Mouse (Mus musculus) CH12.LX (cell line): ENCODE measurements around the gene Rnf43. TPM values are rescaled to one million over a fixed set of nuclear protein-coding genes. Genes with fewer than 3 reads are reported as not detected.

ENCODE experiments used
- DNase-seq: peaks from one replicate; pipeline ENCODE4 v3.0.0-alpha.2; 2013; ENCODE audit errors: extremely low read depth
- H3K27ac ChIP-seq: 2 replicates; pipeline ENCODE4 v1.5.1; 2012; ENCODE audit warnings: low read depth, mild to moderate bottlenecking, control low read depth, moderate library complexity; ENCODE audit not compliant: insufficient read depth
- H3K27me3 ChIP-seq: replicated peaks from 2 replicates; pipeline ENCODE3; 2012; ENCODE audit warnings: inconsistent platforms
- H3K36me3 ChIP-seq, 2 experiments: replicated peaks in 1 of 2; 2 replicates each; pipeline versions ENCODE3 to v1.6.1; 2012; ENCODE audit warnings: inconsistent platforms in 1 of 2, low read length in 1 of 2, mild to moderate bottlenecking in 1 of 2, mixed read lengths in 1 of 2, moderate library complexity in 1 of 2; ENCODE audit not compliant: control insufficient read depth in 1 of 2, insufficient read depth in 1 of 2
- H3K4me1 ChIP-seq, 2 experiments: 2 replicates each; pipeline ENCODE4 v1.6.1; 2012; ENCODE audit warnings: inconsistent platforms in 1 of 2, moderate library complexity in 1 of 2; ENCODE audit not compliant: insufficient read depth in 2 of 2, control insufficient read depth in 1 of 2
- H3K4me2 ChIP-seq: 2 replicates; pipeline ENCODE4 v1.6.1; 2012; ENCODE audit warnings: low read depth, mild to moderate bottlenecking, control low read depth; ENCODE audit not compliant: poor library complexity, insufficient read depth, severe bottlenecking
- H3K4me3 ChIP-seq, 3 experiments: fragments of 150-350 bp in 1 of 3; sonication (generic) in 1 of 3; replicated peaks in 1 of 3; 2 replicates each; pipeline versions ENCODE3 to v1.5.1; 2011 to 2012; ENCODE audit warnings: low read depth in 2 of 3, low read length in 2 of 3, mild to moderate bottlenecking in 2 of 3, moderate library complexity in 2 of 3, control low read depth in 1 of 3, improper control_type of control experiment in 1 of 3, inconsistent platforms in 1 of 3, mixed read lengths in 1 of 3; ENCODE audit not compliant: poor library complexity in 1 of 3
- H3K79me2 ChIP-seq: replicated peaks from 2 replicates; pipeline ENCODE4 v1.6.1; 2012; ENCODE audit warnings: mild to moderate bottlenecking, moderate library complexity; ENCODE audit not compliant: control insufficient read depth, poor library complexity, insufficient read depth, severe bottlenecking; ENCODE audit errors: extremely low read depth
- H3K9ac ChIP-seq: 2 replicates; pipeline ENCODE4 v1.6.1; 2012; ENCODE audit warnings: low read depth, mild to moderate bottlenecking, control low read depth, moderate library complexity; ENCODE audit not compliant: insufficient read depth
- H3K9me3 ChIP-seq: replicated peaks from 2 replicates; pipeline ENCODE3; 2012; ENCODE audit warnings: low read length, inconsistent platforms, mixed read lengths
- BHLHE40 ChIP-seq: IDR thresholded peaks from 2 replicates; pipeline ENCODE4 v1.6.1; 2011; ENCODE audit warnings: mild to moderate bottlenecking, low read depth, low read length, improper control_type of control experiment
- CHD1 ChIP-seq: IDR thresholded peaks from 2 replicates; pipeline ENCODE4 v1.6.1; 2012; ENCODE audit warnings: low read depth, low read length, improper control_type of control experiment, inconsistent platforms
- CHD2 ChIP-seq: IDR thresholded peaks from 2 replicates; pipeline ENCODE4 v1.6.1; 2011; ENCODE audit warnings: low read length, improper control_type of control experiment
- CTCF ChIP-seq, 2 experiments: IDR thresholded peaks in 1 of 2; conservative IDR thresholded peaks in 1 of 2; 2 replicates each; pipeline ENCODE4 v1.5.1; 2011 to 2012; ENCODE audit warnings: low read depth in 2 of 2, low read length in 2 of 2, improper control_type of control experiment in 1 of 2, inconsistent platforms in 1 of 2, mild to moderate bottlenecking in 1 of 2, moderate library complexity in 1 of 2
- ELF1 ChIP-seq: IDR thresholded peaks from 2 replicates; pipeline ENCODE4 v1.6.1; 2014; ENCODE audit warnings: low read depth, mild to moderate bottlenecking, inconsistent platforms, low read length, improper control_type of control experiment
- EP300 ChIP-seq: IDR thresholded peaks from 2 replicates; pipeline ENCODE4 v1.6.1; 2011; ENCODE audit warnings: low read length, improper control_type of control experiment
- ETS1 ChIP-seq: conservative IDR thresholded peaks from 2 replicates; pipeline ENCODE4 v1.6.1; 2012; ENCODE audit warnings: low read depth, mild to moderate bottlenecking, inconsistent platforms, low read length, improper control_type of control experiment, moderate library complexity
- GABPA ChIP-seq: IDR thresholded peaks from 2 replicates; pipeline ENCODE4 v1.6.1; 2012; ENCODE audit warnings: low read depth, low read length, improper control_type of control experiment, inconsistent platforms; ENCODE audit not compliant: insufficient replicate concordance
- HCFC1 ChIP-seq: IDR thresholded peaks from 2 replicates; pipeline ENCODE4 v1.6.1; 2012; ENCODE audit warnings: low read depth, mild to moderate bottlenecking, inconsistent platforms, low read length, improper control_type of control experiment
- IRF4 ChIP-seq: IDR thresholded peaks from 2 replicates; pipeline ENCODE4 v1.6.1; 2014; ENCODE audit warnings: low read depth, mild to moderate bottlenecking, inconsistent platforms, low read length, improper control_type of control experiment
- JUN ChIP-seq: IDR thresholded peaks from 2 replicates; pipeline ENCODE4 v1.6.1; 2011; ENCODE audit warnings: low read depth, mild to moderate bottlenecking, low read length, improper control_type of control experiment, moderate library complexity; ENCODE audit not compliant: insufficient read depth
- JUND ChIP-seq: conservative IDR thresholded peaks from 2 replicates; pipeline ENCODE4 v1.6.1; 2011; ENCODE audit warnings: low read depth, low read length, improper control_type of control experiment
- KAT2A ChIP-seq: IDR thresholded peaks from 2 replicates; pipeline ENCODE4 v1.6.1; 2012; ENCODE audit warnings: low read length, improper control_type of control experiment, inconsistent platforms; ENCODE audit not compliant: insufficient replicate concordance
- MAFK ChIP-seq: IDR thresholded peaks from 2 replicates; pipeline ENCODE4 v1.6.1; 2011; ENCODE audit warnings: low read length, improper control_type of control experiment; ENCODE audit not compliant: insufficient replicate concordance
- MAX ChIP-seq: IDR thresholded peaks from 2 replicates; pipeline ENCODE4 v1.6.1; 2011; ENCODE audit warnings: low read length, improper control_type of control experiment
- MAZ ChIP-seq: IDR thresholded peaks from 2 replicates; pipeline ENCODE4 v1.6.1; 2012; ENCODE audit warnings: low read depth, mild to moderate bottlenecking, inconsistent platforms, low read length, improper control_type of control experiment, moderate library complexity
- MEF2A ChIP-seq: IDR thresholded peaks from 2 replicates; pipeline ENCODE4 v1.6.1; 2014; ENCODE audit warnings: low read depth, mild to moderate bottlenecking, inconsistent platforms, low read length, improper control_type of control experiment, borderline replicate concordance
- MXI1 ChIP-seq: IDR thresholded peaks from 2 replicates; pipeline ENCODE4 v1.6.1; 2011; ENCODE audit warnings: mild to moderate bottlenecking, low read depth, low read length, improper control_type of control experiment
- MYC ChIP-seq: IDR thresholded peaks from 2 replicates; pipeline ENCODE4 v1.6.1; 2011; ENCODE audit warnings: low read depth, mild to moderate bottlenecking, improper control_type of control experiment, low read length
- NELFE ChIP-seq: IDR thresholded peaks from 2 replicates; pipeline ENCODE4 v1.6.1; 2011; ENCODE audit warnings: low read depth, low read length, improper control_type of control experiment
- NRF1 ChIP-seq: IDR thresholded peaks from 2 replicates; pipeline ENCODE4 v1.6.1; 2014; ENCODE audit warnings: low read depth, mild to moderate bottlenecking, inconsistent platforms, low read length, improper control_type of control experiment, moderate library complexity
- PAX5 ChIP-seq: IDR thresholded peaks from 2 replicates; pipeline ENCODE4 v1.6.1; 2012; ENCODE audit warnings: low read length, inconsistent platforms, mixed read lengths
- POLR2A ChIP-seq: IDR thresholded peaks from 2 replicates; pipeline ENCODE4 v1.6.1; 2011; ENCODE audit warnings: low read depth, mild to moderate bottlenecking, improper control_type of control experiment, low read length
- POLR2AphosphoS2 ChIP-seq: IDR thresholded peaks from 2 replicates; pipeline ENCODE4 v1.6.1; 2011; ENCODE audit warnings: low read depth, low read length, improper control_type of control experiment
- RAD21 ChIP-seq: IDR thresholded peaks from 2 replicates; pipeline ENCODE4 v1.6.1; 2011; ENCODE audit warnings: low read depth, mild to moderate bottlenecking, low read length, improper control_type of control experiment, moderate library complexity
- RCOR1 ChIP-seq: conservative IDR thresholded peaks from 2 replicates; pipeline ENCODE4 v1.6.1; 2012; ENCODE audit warnings: low read depth, mild to moderate bottlenecking, inconsistent platforms, low read length, improper control_type of control experiment
- SIN3A ChIP-seq: IDR thresholded peaks from 2 replicates; pipeline ENCODE4 v1.6.1; 2012; ENCODE audit warnings: low read length, improper control_type of control experiment, inconsistent platforms
- SMC3 ChIP-seq: IDR thresholded peaks from 2 replicates; pipeline ENCODE4 v1.6.1; 2011; ENCODE audit warnings: low read depth, low read length, improper control_type of control experiment
- TBP ChIP-seq: conservative IDR thresholded peaks from 2 replicates; pipeline ENCODE4 v1.6.1; 2011; ENCODE audit warnings: low read depth, low read length, improper control_type of control experiment
- TCF12 ChIP-seq: IDR thresholded peaks from 2 replicates; pipeline ENCODE4 v1.6.1; 2014; ENCODE audit warnings: low read depth, mild to moderate bottlenecking, inconsistent platforms, low read length, improper control_type of control experiment
- UBTF ChIP-seq: IDR thresholded peaks from 2 replicates; pipeline ENCODE4 v1.6.1; 2012; ENCODE audit warnings: low read depth, mild to moderate bottlenecking, inconsistent platforms, low read length, improper control_type of control experiment, moderate library complexity
- USF1 ChIP-seq: IDR thresholded peaks from 2 replicates; pipeline ENCODE4 v1.6.1; 2014; ENCODE audit warnings: low read depth, mild to moderate bottlenecking, inconsistent platforms, low read length, improper control_type of control experiment
- USF2 ChIP-seq: conservative IDR thresholded peaks from 2 replicates; pipeline ENCODE4 v1.6.1; 2011; ENCODE audit warnings: low read depth, low read length, improper control_type of control experiment
- ZC3H11A ChIP-seq: IDR thresholded peaks from 2 replicates; pipeline ENCODE4 v1.6.1; 2012; ENCODE audit warnings: low read depth, mild to moderate bottlenecking, inconsistent platforms, low read length, improper control_type of control experiment
- ZKSCAN1 ChIP-seq: IDR thresholded peaks from 2 replicates; pipeline ENCODE4 v1.6.1; 2012; ENCODE audit warnings: low read depth, inconsistent platforms, low read length, improper control_type of control experiment, borderline replicate concordance
- ZMIZ1 ChIP-seq: IDR thresholded peaks from 2 replicates; pipeline ENCODE4 v1.6.1; 2012; ENCODE audit warnings: low read depth, mild to moderate bottlenecking, inconsistent platforms, low read length, improper control_type of control experiment
- ZNF384 ChIP-seq: IDR thresholded peaks from 2 replicates; pipeline ENCODE4 v1.6.1; 2012; ENCODE audit warnings: low read depth, low read length, improper control_type of control experiment, inconsistent platforms
- dilution Hi-C: fragments of 300-500 bp; cut with MboI; formaldehyde crosslinking; loops from 2 replicates; pipeline ENCODE4 v1.14.3; 2020; ENCODE audit warnings: low sequenced_read_pairs; ENCODE audit not compliant: extremely low pct_unique_long_range_greater_than_20kb, extremely low pct_ligation_motif_present
- in situ Hi-C: fragments of 300-500 bp; cut with MboI; formaldehyde crosslinking; loops from 3 replicates; pipeline ENCODE4 v1.14.3; 2019; ENCODE audit warnings: low sequenced_read_pairs, low pct_ligation_motif_present, low pct_unique_long_range_greater_than_20kb, mixed read lengths
- polyA plus RNA-seq: library from polyadenylated mRNA; unstranded; fragments of >175 nt; gene quantifications from 2 replicates; pipeline ENCODE4 v1.2.1, GENCODE M21; 2012; ENCODE audit warnings: low read depth; ENCODE audit not compliant: insufficient read length
- total RNA-seq, 2 experiments: library from RNA; depleted of rRNA; stranded (reverse); fragments of 300-350 nt in 1 of 2; fragments of >200 nt in 1 of 2; gene quantifications; 2 replicates each; pipeline ENCODE4 v1.2.3; 2012 to 2014

Gene Rnf43
- total and polyA plus RNA-seq, 3 experiments, result 12.2 to 27.7 (median 26.3) TPM

- no peak for DNase-seq
- Histone ChIP-seq H3K36me3 (peaks cover 9 to 56% of the 10 kb centered on the region in 2 experiments), H3K9me3 (peaks cover 2% of the 10 kb centered on the region), H3K4me2 (peak overlapping the region; percentile 91), H3K9ac (peak overlapping the region; percentile 84), H3K4me1 (peaks cover 11 to 69% of the 10 kb centered on the region in 2 experiments; a peak in 3 of 4 replicates), H3K79me2 (peaks cover 89% of the 10 kb centered on the region), H3K27ac (peak overlapping the region; percentile 88), H3K4me3 (peak overlapping the region in 2 of 3 experiments; percentile 23 to 26), H3K27me3 (no peaks in the 10 kb centered on the region)
- in situ Hi-C loops (no loop called here), dilution Hi-C loops (no loop called here)
- TF ChIP-seq POLR2A (peak; percentile 48; the same call in 1 of the 2 replicates), PAX5 (no peak), CHD2 (no peak), MAX (no peak), RCOR1 (no peak), TCF12 (no peak), ZMIZ1 (no peak), NRF1 (no peak), SMC3 (no peak), CHD1 (no peak; the same call in none of the 2 replicates), ZNF384 (peak; percentile 60; the same call in 1 of the 2 replicates), UBTF (peak; percentile 85; the same call in 1 of the 2 replicates), MAZ (no peak), SIN3A (peak; percentile 80; the same call in 1 of the 2 replicates), MEF2A (peak; percentile 57; the same call in 1 of the 2 replicates), IRF4 (peak; percentile 87), ZC3H11A (no peak), USF1 (no peak), USF2 (no peak), JUND (no peak), BHLHE40 (no peak; the same call in 1 of the 2 replicates), EP300 (peak; percentile 56), JUN (no peak), MAFK (no peak), CTCF (conservative IDR thresholded peaks at IDR 0.05 in 1 of 2, IDR thresholded peaks at IDR 0.05 in 1 of 2; ENCODE audit: low read depth in 2 of 2, low read length in 2 of 2) (no peak), TBP (no peak), KAT2A (no peak), ELF1 (no peak; the same call in 1 of the 2 replicates), MYC (no peak), GABPA (no peak), HCFC1 (0 out of 2 replicates have a peak, but pooled peaks have one; percentile 15), ZKSCAN1 (no peak), ETS1 (0 out of 2 replicates have a peak, but pooled peaks have one; percentile 43), NELFE (no peak), RAD21 (no peak), MXI1 (peak; percentile 54; the same call in 1 of the 2 replicates), POLR2AphosphoS2 (no peak)
Measured at GRCm38 (mm10) chr11:87677756-87678155, 15.2 kb downstream of the Rnf43 start.
